Mouse (Mus musculus): ENCODE data around the gene Dab2ip. TPM values are rescaled to one million over a fixed set of nuclear protein-coding genes. Genes with fewer than 3 reads are reported as not detected.

The Dab2ip gene
- total and polyA plus RNA-seq, 2 experiments from 2014 or later: 23.9 to 57.7 TPM

GRCm38 (mm10) chr2:35628656-35629055, 70.6 kb downstream of the Dab2ip start:
- Histone ChIP-seq H3K36me3 (replicated peaks; ENCODE audit: control insufficient read depth, insufficient read depth, low read length) (peaks cover 6% of the 10 kb centered on the region; the same call in 1 of the 2 replicates), H3K27me3 (ENCODE audit: control insufficient read depth, insufficient read depth, low read length) (no peaks in the 10 kb centered on the region), H3K9me3 (replicated peaks; ENCODE audit: control insufficient read depth, low read length) (no peaks in the 10 kb centered on the region), H3K9ac (replicated peaks; ENCODE audit: low read depth, low read length) (no peak overlapping the region), H3K27ac (ENCODE audit: low read depth) (no peak overlapping the region), H3K4me3 (ENCODE audit: low read depth, low read length) (no peak overlapping the region), H3K4me1 (ENCODE audit: control insufficient read depth, insufficient read depth) (peaks cover 40% of the 10 kb centered on the region), H3K4me2 (ENCODE audit: low read depth, low read length) (no peak overlapping the region)
- ATAC-seq (ENCODE audit: insufficient read depth, low read depth): no peak
- DNase-seq (ENCODE audit: low spot score): no peak
- TF ChIP-seq CTCF (IDR thresholded peaks at IDR 0.05; ENCODE audit: low read depth): no peak
- no peak for TF ChIP-seq EP300 (IDR thresholded peaks at IDR 0.05; ENCODE audit: low read depth)
- 60% methylated on average over 4 of the region's 4 CpGs for WGBS

GRCm38 (mm10) chr2:35629126-35629525, 71.1 kb downstream of the Dab2ip start:
- Histone ChIP-seq H3K4me1 (ENCODE audit: control insufficient read depth, insufficient read depth) (peaks cover 38% of the 10 kb centered on the region), H3K27ac (ENCODE audit: low read depth) (no peak overlapping the region), H3K9me3 (replicated peaks; ENCODE audit: control insufficient read depth, low read length) (no peaks in the 10 kb centered on the region), H3K9ac (replicated peaks; ENCODE audit: low read depth, low read length) (no peak overlapping the region), H3K36me3 (replicated peaks; ENCODE audit: control insufficient read depth, insufficient read depth, low read length) (peaks cover 6% of the 10 kb centered on the region; the same call in 1 of the 2 replicates), H3K27me3 (ENCODE audit: control insufficient read depth, insufficient read depth, low read length) (no peaks in the 10 kb centered on the region), H3K4me2 (ENCODE audit: low read depth, low read length) (no peak overlapping the region), H3K4me3 (ENCODE audit: low read depth, low read length) (no peak overlapping the region)
- WGBS: 88% methylated on average over 5 of the region's 8 CpGs
- TF ChIP-seq EP300 (IDR thresholded peaks at IDR 0.05; ENCODE audit: low read depth): no peak
- TF ChIP-seq CTCF (IDR thresholded peaks at IDR 0.05; ENCODE audit: low read depth): no peak
- DNase-seq (ENCODE audit: low spot score) (no peak), ATAC-seq (ENCODE audit: insufficient read depth, low read depth) (no peak)

- H3K4me1 ChIP-seq (ENCODE audit: control insufficient read depth, insufficient read depth): peaks cover 8% of the 10 kb centered on the region
- no peak overlapping the region for H3K27ac ChIP-seq (ENCODE audit: low read depth)
- no peaks in the 10 kb centered on the region for H3K27me3 ChIP-seq (ENCODE audit: control insufficient read depth, insufficient read depth, low read length)
- no peaks in the 10 kb centered on the region for H3K9me3 ChIP-seq (replicated peaks; ENCODE audit: control insufficient read depth, low read length)
- H3K4me2 ChIP-seq (ENCODE audit: low read depth, low read length): no peak overlapping the region
- DNase-seq (ENCODE audit: low spot score) (no peak), ATAC-seq (ENCODE audit: insufficient read depth, low read depth) (no peak)
- no peak for TF ChIP-seq EP300 (IDR thresholded peaks at IDR 0.05; ENCODE audit: low read depth)
- TF ChIP-seq CTCF (IDR thresholded peaks at IDR 0.05; ENCODE audit: low read depth): no peak
- no peak overlapping the region for H3K9ac ChIP-seq (replicated peaks; ENCODE audit: low read depth, low read length)
- H3K36me3 ChIP-seq (replicated peaks; ENCODE audit: control insufficient read depth, insufficient read depth, low read length): peaks cover 6% of the 10 kb centered on the region; the same call in 1 of the 2 replicates
- WGBS: 79% methylated on average over 4 of the region's 4 CpGs
- H3K4me3 ChIP-seq (ENCODE audit: low read depth, low read length): no peak overlapping the region
Observed at GRCm38 (mm10) chr2:35633392-35633791, 75.3 kb downstream of the Dab2ip start.

- ATAC-seq (ENCODE audit: insufficient read depth, low read depth): no peak
- no peak for DNase-seq (ENCODE audit: low spot score)
- 67% methylated on average over 4 of the region's 4 CpGs for WGBS
- peaks cover 6% of the 10 kb centered on the region; the same call in 1 of the 2 replicates for H3K4me1 ChIP-seq (ENCODE audit: control insufficient read depth, insufficient read depth)
- TF ChIP-seq CTCF (IDR thresholded peaks at IDR 0.05; ENCODE audit: low read depth) (no peak), EP300 (IDR thresholded peaks at IDR 0.05; ENCODE audit: low read depth) (no peak)
- no peak overlapping the region for H3K4me2 ChIP-seq (ENCODE audit: low read depth, low read length)
- H3K4me3 ChIP-seq (ENCODE audit: low read depth, low read length): no peak overlapping the region
- no peak overlapping the region for H3K27ac ChIP-seq (ENCODE audit: low read depth)
- H3K9ac ChIP-seq (replicated peaks; ENCODE audit: low read depth, low read length): no peak overlapping the region
- no peaks in the 10 kb centered on the region for H3K27me3 ChIP-seq (ENCODE audit: control insufficient read depth, insufficient read depth, low read length)
- no peaks in the 10 kb centered on the region for H3K9me3 ChIP-seq (replicated peaks; ENCODE audit: control insufficient read depth, low read length)
- H3K36me3 ChIP-seq (replicated peaks; ENCODE audit: control insufficient read depth, insufficient read depth, low read length): peaks cover 6% of the 10 kb centered on the region; the same call in 1 of the 2 replicates
Observed at GRCm38 (mm10) chr2:35634963-35635362, 76.9 kb downstream of the Dab2ip start.

GRCm38 (mm10) chr2:35635541-35635940, 77.5 kb downstream of the Dab2ip start:
- Histone ChIP-seq H3K27me3 (ENCODE audit: control insufficient read depth, insufficient read depth, low read length) (no peaks in the 10 kb centered on the region), H3K4me2 (ENCODE audit: low read depth, low read length) (no peak overlapping the region), H3K4me1 (ENCODE audit: control insufficient read depth, insufficient read depth) (peaks cover 12% of the 10 kb centered on the region), H3K4me3 (ENCODE audit: low read depth, low read length) (no peak overlapping the region), H3K27ac (ENCODE audit: low read depth) (no peak overlapping the region), H3K9me3 (replicated peaks; ENCODE audit: control insufficient read depth, low read length) (no peaks in the 10 kb centered on the region), H3K9ac (replicated peaks; ENCODE audit: low read depth, low read length) (no peak overlapping the region), H3K36me3 (replicated peaks; ENCODE audit: control insufficient read depth, insufficient read depth, low read length) (peaks cover 6% of the 10 kb centered on the region; the same call in 1 of the 2 replicates)
- DNase-seq (ENCODE audit: low spot score) (no peak), ATAC-seq (ENCODE audit: insufficient read depth, low read depth) (no peak)
- WGBS: 61% methylated on average over 4 of the region's 4 CpGs
- TF ChIP-seq EP300 (IDR thresholded peaks at IDR 0.05; ENCODE audit: low read depth) (no peak), CTCF (IDR thresholded peaks at IDR 0.05; ENCODE audit: low read depth) (no peak)

- H3K27ac ChIP-seq (ENCODE audit: low read depth): no peak overlapping the region
- WGBS: 66% methylated on average over 13 of the region's 13 CpGs
- TF ChIP-seq CTCF (IDR thresholded peaks at IDR 0.05; ENCODE audit: low read depth): no peak
- no peak for TF ChIP-seq EP300 (IDR thresholded peaks at IDR 0.05; ENCODE audit: low read depth)
Observed at GRCm38 (mm10) chr2:35637880-35638535, 79.9 kb downstream of the Dab2ip start.

More at GRCm38 (mm10) chr2:35637880-35638535, 79.9 kb downstream of the Dab2ip start:
- peaks cover 23% of the 10 kb centered on the region for H3K4me1 ChIP-seq (ENCODE audit: control insufficient read depth, insufficient read depth)
- H3K4me3 ChIP-seq (ENCODE audit: low read depth, low read length): no peak overlapping the region
- no peak for DNase-seq (ENCODE audit: low spot score)
- peaks cover under 1% of the 10 kb centered on the region; the same call in 1 of the 2 replicates for H3K36me3 ChIP-seq (replicated peaks; ENCODE audit: control insufficient read depth, insufficient read depth, low read length)
- H3K9ac ChIP-seq (replicated peaks; ENCODE audit: low read depth, low read length): no peak overlapping the region
- H3K4me2 ChIP-seq (ENCODE audit: low read depth, low read length): no peak overlapping the region
- H3K9me3 ChIP-seq (replicated peaks; ENCODE audit: control insufficient read depth, low read length): no peaks in the 10 kb centered on the region
- no peak for ATAC-seq (ENCODE audit: insufficient read depth, low read depth)
- H3K27me3 ChIP-seq (ENCODE audit: control insufficient read depth, insufficient read depth, low read length): no peaks in the 10 kb centered on the region
